Mouse (Mus musculus): Measurements from ENCODE around the gene Ccdc181. TPM values are rescaled to one million over a fixed set of nuclear protein-coding genes. Genes with fewer than 3 reads are reported as not detected.

Ccdc181 gene
- polyA plus RNA-seq, 1 experiment, result 0.92 TPM

DNA sequence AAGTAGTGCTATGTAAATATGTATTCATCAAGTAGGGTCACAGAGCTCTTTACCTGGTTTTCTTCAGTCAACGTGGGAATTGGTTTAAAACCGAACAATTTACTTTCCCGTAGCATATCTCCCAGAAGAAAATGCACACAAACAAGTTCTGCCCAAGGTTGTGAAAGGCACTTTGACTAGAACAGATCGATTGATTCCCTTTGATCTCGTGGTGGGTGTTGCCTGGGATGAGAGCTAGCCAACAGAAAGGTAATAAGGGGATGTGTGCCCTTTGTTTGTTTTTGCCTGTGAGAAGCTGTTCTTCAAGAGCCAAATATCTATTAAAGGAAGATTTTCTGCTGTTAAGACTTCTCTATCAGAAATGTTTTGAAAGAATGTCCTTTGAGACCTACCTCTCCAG is 22.8 kb upstream of the Ccdc181 start:
- H3K36me3 ChIP-seq (ENCODE audit: control insufficient read depth, insufficient read depth, low read length), result no peaks in the 10 kb centered on the region; the same call in 1 of the 2 replicates
- TF ChIP-seq POLR2A (IDR thresholded peaks at IDR 0.05; ENCODE audit: low read depth, low read length), result no peak
- TF ChIP-seq CTCF (IDR thresholded peaks at IDR 0.05; ENCODE audit: extremely low read depth, insufficient read depth, insufficient read length, insufficient replicate concordance), result no peak
- H3K27ac ChIP-seq (ENCODE audit: insufficient read depth, low read length), result no peak overlapping the region
- DNase-seq (ENCODE audit: low read depth in 1 of 2, low spot score in 2 of 2), result no peak
- H3K27me3 ChIP-seq (ENCODE audit: control insufficient read depth, insufficient read depth, low read length), result no peaks in the 10 kb centered on the region
- H3K4me1 ChIP-seq (ENCODE audit: control insufficient read depth, insufficient read depth, insufficient read length), result peaks cover 3% of the 10 kb centered on the region; the same call in 1 of the 2 replicates
- H3K4me3 ChIP-seq (ENCODE audit: extremely low read depth, insufficient read depth, insufficient read length), result no peak overlapping the region
- WGBS, result 88% methylated on average over 5 of the region's 5 CpGs

DNA sequence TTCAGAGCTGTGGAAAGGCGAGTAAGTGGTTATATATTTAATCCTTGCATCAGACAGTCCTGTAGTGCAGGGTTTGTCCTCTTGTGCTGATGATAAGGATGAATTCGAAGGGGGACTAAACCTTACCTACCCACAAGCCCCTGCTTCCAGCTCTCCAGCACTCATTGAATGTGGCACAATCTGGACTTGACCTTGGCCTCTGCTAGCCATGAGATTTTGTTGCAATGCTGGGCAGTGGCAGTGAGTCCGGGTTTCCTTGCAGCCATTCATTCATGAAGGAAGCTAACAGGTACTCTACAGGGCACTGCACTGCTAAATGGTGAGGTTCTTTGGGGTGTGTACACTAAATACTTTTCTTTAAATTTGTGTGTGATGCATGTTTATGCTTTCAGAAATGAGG is 20.5 kb upstream of the Ccdc181 start:
- no peak overlapping the region for H3K4me3 ChIP-seq (ENCODE audit: extremely low read depth, insufficient read depth, insufficient read length)
- no peaks in the 10 kb centered on the region for H3K27me3 ChIP-seq (ENCODE audit: control insufficient read depth, insufficient read depth, low read length)
- no peaks in the 10 kb centered on the region for H3K4me1 ChIP-seq (ENCODE audit: control insufficient read depth, insufficient read depth, insufficient read length)
- no peak overlapping the region for H3K27ac ChIP-seq (ENCODE audit: insufficient read depth, low read length)
- TF ChIP-seq POLR2A (IDR thresholded peaks at IDR 0.05; ENCODE audit: low read depth, low read length) (no peak), CTCF (IDR thresholded peaks at IDR 0.05; ENCODE audit: extremely low read depth, insufficient read depth, insufficient read length, insufficient replicate concordance) (no peak)
- no peak for DNase-seq (ENCODE audit: low read depth in 1 of 2, low spot score in 2 of 2)
- no peaks in the 10 kb centered on the region; the same call in 1 of the 2 replicates for H3K36me3 ChIP-seq (ENCODE audit: control insufficient read depth, insufficient read depth, low read length)
- 87% methylated on average over 3 of the region's 3 CpGs for WGBS

DNA sequence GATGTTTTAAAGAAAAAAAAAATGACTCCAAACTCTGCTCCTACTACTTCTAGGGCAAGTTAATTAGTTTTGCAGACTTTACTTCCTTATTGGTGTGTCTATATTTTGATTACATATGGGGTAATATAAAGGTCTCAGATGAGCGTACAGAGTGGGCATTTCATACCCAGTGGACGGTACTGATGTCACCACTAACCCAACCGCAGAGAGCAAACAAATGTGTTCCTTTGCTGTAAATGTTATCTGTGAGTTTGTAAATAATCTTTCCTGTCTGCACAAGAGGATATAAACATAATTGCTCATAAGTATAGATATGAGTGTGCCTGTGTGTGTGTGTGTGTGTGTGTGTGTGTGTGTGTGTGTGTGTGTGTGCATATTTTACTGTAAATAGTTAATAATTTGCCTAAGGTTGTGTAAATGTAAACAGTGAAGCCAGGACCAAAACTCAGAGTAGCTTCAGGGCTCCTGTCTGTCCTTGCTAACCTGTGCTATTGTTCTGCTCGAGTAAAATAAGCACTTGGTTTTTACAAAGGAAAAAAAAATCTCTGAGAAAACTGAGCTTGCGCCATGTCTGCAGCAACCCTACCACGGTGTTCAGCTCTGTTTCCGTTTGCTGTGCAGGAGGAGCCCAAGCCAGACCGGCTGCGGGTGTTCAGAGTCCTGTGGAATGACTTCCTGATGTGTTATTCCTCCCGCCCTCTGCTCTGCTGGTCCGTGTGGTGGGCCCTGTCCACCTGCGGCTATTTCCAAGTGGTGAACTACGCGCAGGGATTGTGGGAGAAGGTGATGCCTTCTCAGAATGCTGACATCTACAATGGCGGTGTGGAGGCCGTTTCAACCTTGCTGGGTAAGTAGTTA is 15.0 kb upstream of the Ccdc181 start:
- no peak overlapping the region for H3K4me3 ChIP-seq (ENCODE audit: extremely low read depth, insufficient read depth, insufficient read length)
- WGBS, result 93% methylated on average over 16 of the region's 16 CpGs
- TF ChIP-seq CTCF (IDR thresholded peaks at IDR 0.05; ENCODE audit: extremely low read depth, insufficient read depth, insufficient read length, insufficient replicate concordance) (no peak), POLR2A (IDR thresholded peaks at IDR 0.05; ENCODE audit: low read depth, low read length) (no peak)
- H3K4me1 ChIP-seq (ENCODE audit: control insufficient read depth, insufficient read depth, insufficient read length), result no peaks in the 10 kb centered on the region
- H3K27ac ChIP-seq (ENCODE audit: insufficient read depth, low read length), result no peak overlapping the region
- DNase-seq (ENCODE audit: low read depth in 1 of 2, low spot score in 2 of 2), result no peak
- H3K36me3 ChIP-seq (ENCODE audit: control insufficient read depth, insufficient read depth, low read length), result peaks cover 4% of the 10 kb centered on the region
- H3K27me3 ChIP-seq (ENCODE audit: control insufficient read depth, insufficient read depth, low read length), result no peaks in the 10 kb centered on the region

DNA sequence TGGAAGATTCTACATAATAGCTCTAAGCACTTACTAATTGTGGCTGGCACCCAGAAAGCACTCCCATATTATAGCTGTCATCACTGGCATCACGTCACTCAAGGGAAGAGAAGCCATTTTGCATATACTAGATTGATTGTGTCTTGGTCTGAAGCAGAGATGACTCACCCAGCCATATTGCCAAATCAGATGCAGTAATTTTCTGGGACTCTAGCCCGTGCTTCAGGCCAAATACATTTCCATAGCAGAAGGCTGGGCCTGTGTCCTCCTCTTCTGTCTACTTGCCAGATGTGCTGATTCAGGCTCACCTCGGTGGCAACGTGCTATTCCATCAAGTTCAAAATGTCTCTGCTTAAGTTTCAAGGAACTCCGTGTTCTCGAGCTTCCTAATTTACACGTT is 13.8 kb upstream of the Ccdc181 start:
- DNase-seq (ENCODE audit: low read depth in 1 of 2, low spot score in 2 of 2), result no peak
- Histone ChIP-seq H3K27ac (ENCODE audit: insufficient read depth, low read length) (no peak overlapping the region), H3K4me1 (ENCODE audit: control insufficient read depth, insufficient read depth, insufficient read length) (no peaks in the 10 kb centered on the region), H3K27me3 (ENCODE audit: control insufficient read depth, insufficient read depth, low read length) (no peaks in the 10 kb centered on the region), H3K36me3 (ENCODE audit: control insufficient read depth, insufficient read depth, low read length) (peaks cover 4% of the 10 kb centered on the region), H3K4me3 (ENCODE audit: extremely low read depth, insufficient read depth, insufficient read length) (no peak overlapping the region)
- TF ChIP-seq CTCF (IDR thresholded peaks at IDR 0.05; ENCODE audit: extremely low read depth, insufficient read depth, insufficient read length, insufficient replicate concordance), result no peak
- no peak for TF ChIP-seq POLR2A (IDR thresholded peaks at IDR 0.05; ENCODE audit: low read depth, low read length)
- 94% methylated on average over 7 of the region's 7 CpGs for WGBS

DNA sequence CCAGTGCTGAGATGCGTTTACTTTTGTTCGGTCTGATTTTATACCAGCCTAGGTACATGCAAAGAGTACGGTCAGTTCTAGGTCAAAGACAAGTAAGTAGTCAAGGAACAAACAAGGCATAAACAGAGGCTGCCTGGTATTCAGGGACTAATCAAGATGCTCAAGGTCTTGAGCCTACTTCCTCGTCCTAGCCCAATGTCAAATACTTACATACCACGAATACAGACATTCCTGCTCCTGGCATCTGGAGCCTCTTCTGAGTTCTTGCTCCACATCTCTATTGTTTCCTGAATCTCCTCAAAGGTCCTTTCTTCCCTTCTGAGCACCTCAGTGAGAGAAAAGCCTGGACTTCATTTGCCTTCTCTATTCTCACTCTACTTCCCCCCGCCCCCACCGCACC is 4.4 kb upstream of the Ccdc181 start:
- Histone ChIP-seq H3K27ac (ENCODE audit: insufficient read depth, low read length) (no peak overlapping the region), H3K27me3 (ENCODE audit: control insufficient read depth, insufficient read depth, low read length) (no peaks in the 10 kb centered on the region), H3K4me1 (ENCODE audit: control insufficient read depth, insufficient read depth, insufficient read length) (no peaks in the 10 kb centered on the region), H3K4me3 (ENCODE audit: extremely low read depth, insufficient read depth, insufficient read length) (no peak overlapping the region), H3K36me3 (ENCODE audit: control insufficient read depth, insufficient read depth, low read length) (no peaks in the 10 kb centered on the region)
- DNase-seq (ENCODE audit: low read depth in 1 of 2, low spot score in 2 of 2), result no peak
- TF ChIP-seq CTCF (IDR thresholded peaks at IDR 0.05; ENCODE audit: extremely low read depth, insufficient read depth, insufficient read length, insufficient replicate concordance) (no peak), POLR2A (IDR thresholded peaks at IDR 0.05; ENCODE audit: low read depth, low read length) (no peak)
- 93% methylated on average over 7 of the region's 7 CpGs for WGBS

DNA sequence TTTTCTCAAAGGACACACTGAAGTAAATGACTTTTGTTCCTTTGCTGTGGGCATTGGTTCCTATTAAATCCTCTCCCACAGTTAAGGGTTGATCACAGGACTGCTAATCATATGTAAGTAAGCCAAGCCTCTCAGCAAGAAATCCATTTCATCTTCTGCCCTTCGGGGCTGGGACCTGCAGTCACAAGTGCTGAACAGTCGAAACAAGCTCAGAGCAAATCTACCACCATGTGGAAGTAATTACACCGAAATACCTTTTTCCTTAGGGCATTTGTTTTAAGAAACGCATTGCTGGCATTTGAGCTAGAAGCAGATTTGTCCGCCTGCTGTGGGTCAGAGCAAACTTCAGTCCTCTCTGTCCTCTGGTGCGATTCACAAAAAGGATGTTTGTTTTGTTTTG is 1.7 kb upstream of the Ccdc181 start:
- WGBS, result 89% methylated on average over 6 of the region's 6 CpGs
- no peak for DNase-seq (ENCODE audit: low read depth in 1 of 2, low spot score in 2 of 2)
- no peak overlapping the region for H3K4me3 ChIP-seq (ENCODE audit: extremely low read depth, insufficient read depth, insufficient read length)
- TF ChIP-seq POLR2A (IDR thresholded peaks at IDR 0.05; ENCODE audit: low read depth, low read length), result no peak
- TF ChIP-seq CTCF (IDR thresholded peaks at IDR 0.05; ENCODE audit: extremely low read depth, insufficient read depth, insufficient read length, insufficient replicate concordance), result no peak
- H3K4me1 ChIP-seq (ENCODE audit: control insufficient read depth, insufficient read depth, insufficient read length), result no peaks in the 10 kb centered on the region
- no peaks in the 10 kb centered on the region for H3K27me3 ChIP-seq (ENCODE audit: control insufficient read depth, insufficient read depth, low read length)
- H3K36me3 ChIP-seq (ENCODE audit: control insufficient read depth, insufficient read depth, low read length), result no peaks in the 10 kb centered on the region
- H3K27ac ChIP-seq (ENCODE audit: insufficient read depth, low read length), result no peak overlapping the region

DNA sequence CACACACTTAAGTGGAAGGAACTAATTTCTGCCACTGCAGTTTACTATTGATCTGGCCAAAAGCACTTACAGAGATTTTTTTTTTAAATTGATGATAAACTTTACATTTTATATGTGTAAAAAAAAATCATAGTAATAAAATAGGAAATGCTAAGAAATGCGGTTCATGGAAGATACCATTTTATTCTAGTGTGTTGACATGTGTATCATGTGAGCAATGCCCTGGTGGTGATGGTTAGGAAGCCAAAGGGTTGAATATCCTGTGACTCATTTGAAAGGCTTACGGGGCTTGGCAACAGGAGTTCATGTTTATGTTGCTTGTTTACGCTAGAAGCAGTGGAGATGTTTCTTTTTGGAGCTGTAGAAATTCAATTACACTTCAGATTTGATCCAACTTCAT is 1.2 kb downstream of the Ccdc181 start:
- WGBS, result 93% methylated on average over 3 of the region's 3 CpGs
- Histone ChIP-seq H3K4me3 (ENCODE audit: extremely low read depth, insufficient read depth, insufficient read length) (no peak overlapping the region), H3K27ac (ENCODE audit: insufficient read depth, low read length) (no peak overlapping the region), H3K36me3 (ENCODE audit: control insufficient read depth, insufficient read depth, low read length) (peaks cover 2% of the 10 kb centered on the region), H3K27me3 (ENCODE audit: control insufficient read depth, insufficient read depth, low read length) (no peaks in the 10 kb centered on the region), H3K4me1 (ENCODE audit: control insufficient read depth, insufficient read depth, insufficient read length) (no peaks in the 10 kb centered on the region)
- no peak for DNase-seq (ENCODE audit: low read depth in 1 of 2, low spot score in 2 of 2)
- no peak for TF ChIP-seq POLR2A (IDR thresholded peaks at IDR 0.05; ENCODE audit: low read depth, low read length)
